Mouse (Mus musculus): ENCODE measurements around the gene Pex3.

DNA sequence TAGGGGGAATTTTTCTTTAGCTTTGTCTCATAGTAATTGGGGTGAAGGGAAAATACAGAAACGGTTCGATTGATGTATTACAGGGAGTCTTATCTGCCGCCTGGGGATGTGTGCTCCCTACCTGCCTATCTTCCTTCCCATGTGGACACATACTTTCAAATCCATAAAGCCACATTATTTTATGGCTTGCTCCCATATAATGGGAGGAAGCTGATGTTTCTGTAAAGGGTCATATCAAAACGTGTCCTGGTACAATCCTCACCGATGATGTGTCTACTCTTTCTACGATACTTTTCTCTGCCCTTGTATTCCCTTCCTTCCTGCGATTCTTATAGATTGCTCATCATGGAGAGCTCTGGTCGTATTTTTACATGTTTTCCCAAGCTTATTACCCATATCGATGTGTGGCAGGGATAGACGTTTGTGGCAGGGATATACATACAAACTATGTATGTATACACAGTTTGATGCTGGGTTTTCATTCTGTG is 600 bp upstream of the Pex3 start:
- TF ChIP-seq CTCF (IDR thresholded peaks at IDR 0.05; ENCODE audit: extremely low read depth, insufficient read length, insufficient replicate concordance, low read depth, low read length) (no peak), POLR2A (IDR thresholded peaks at IDR 0.05; ENCODE audit: low read depth, low read length) (no peak)

Measured in small intestine, adult 2 months (tissue).